Mouse (Mus musculus) CH12.LX (cell line): ENCODE data around the gene Vasp. TPM values are rescaled to one million over a fixed set of nuclear protein-coding genes. Genes with fewer than 3 reads are reported as not detected.
"Not testable (repeated sequence)": the region's sequence is repeated elsewhere in the genome, so short reads cannot be mapped to it uniquely, and the experiment has no call there.

Experiments used
- DNase-seq: peaks from one replicate; pipeline ENCODE4 v3.0.0-alpha.2; 2013; ENCODE audit errors: extremely low read depth
- H3K27ac ChIP-seq: 2 replicates; pipeline ENCODE4 v1.5.1; 2012; ENCODE audit warnings: low read depth, mild to moderate bottlenecking, control low read depth, moderate library complexity; ENCODE audit not compliant: insufficient read depth
- H3K27me3 ChIP-seq: replicated peaks from 2 replicates; pipeline ENCODE3; 2012; ENCODE audit warnings: inconsistent platforms
- H3K36me3 ChIP-seq, 2 experiments: replicated peaks in 1 of 2; 2 replicates each; pipeline versions ENCODE3 to v1.6.1; 2012; ENCODE audit warnings: inconsistent platforms in 1 of 2, low read length in 1 of 2, mild to moderate bottlenecking in 1 of 2, mixed read lengths in 1 of 2, moderate library complexity in 1 of 2; ENCODE audit not compliant: control insufficient read depth in 1 of 2, insufficient read depth in 1 of 2
- H3K4me1 ChIP-seq, 2 experiments: 2 replicates each; pipeline ENCODE4 v1.6.1; 2012; ENCODE audit warnings: inconsistent platforms in 1 of 2, moderate library complexity in 1 of 2; ENCODE audit not compliant: insufficient read depth in 2 of 2, control insufficient read depth in 1 of 2
- H3K4me2 ChIP-seq: 2 replicates; pipeline ENCODE4 v1.6.1; 2012; ENCODE audit warnings: low read depth, mild to moderate bottlenecking, control low read depth; ENCODE audit not compliant: poor library complexity, insufficient read depth, severe bottlenecking
- H3K4me3 ChIP-seq, 3 experiments: fragments of 150-350 bp in 1 of 3; sonication (generic) in 1 of 3; replicated peaks in 1 of 3; 2 replicates each; pipeline versions ENCODE3 to v1.5.1; 2011 to 2012; ENCODE audit warnings: low read depth in 2 of 3, low read length in 2 of 3, mild to moderate bottlenecking in 2 of 3, moderate library complexity in 2 of 3, control low read depth in 1 of 3, improper control_type of control experiment in 1 of 3, inconsistent platforms in 1 of 3, mixed read lengths in 1 of 3; ENCODE audit not compliant: poor library complexity in 1 of 3
- H3K79me2 ChIP-seq: replicated peaks from 2 replicates; pipeline ENCODE4 v1.6.1; 2012; ENCODE audit warnings: mild to moderate bottlenecking, moderate library complexity; ENCODE audit not compliant: control insufficient read depth, poor library complexity, insufficient read depth, severe bottlenecking; ENCODE audit errors: extremely low read depth
- H3K9ac ChIP-seq: 2 replicates; pipeline ENCODE4 v1.6.1; 2012; ENCODE audit warnings: low read depth, mild to moderate bottlenecking, control low read depth, moderate library complexity; ENCODE audit not compliant: insufficient read depth
- H3K9me3 ChIP-seq: replicated peaks from 2 replicates; pipeline ENCODE3; 2012; ENCODE audit warnings: low read length, inconsistent platforms, mixed read lengths
- CHD1 ChIP-seq: IDR thresholded peaks from 2 replicates; pipeline ENCODE4 v1.6.1; 2012; ENCODE audit warnings: low read depth, low read length, improper control_type of control experiment, inconsistent platforms
- CTCF ChIP-seq, 2 experiments: IDR thresholded peaks in 1 of 2; conservative IDR thresholded peaks in 1 of 2; 2 replicates each; pipeline ENCODE4 v1.5.1; 2011 to 2012; ENCODE audit warnings: low read depth in 2 of 2, low read length in 2 of 2, improper control_type of control experiment in 1 of 2, inconsistent platforms in 1 of 2, mild to moderate bottlenecking in 1 of 2, moderate library complexity in 1 of 2
- E2F4 ChIP-seq: IDR thresholded peaks from 2 replicates; pipeline ENCODE4 v1.6.1; 2011; ENCODE audit warnings: low read depth, low read length, improper control_type of control experiment; ENCODE audit not compliant: insufficient replicate concordance
- ELF1 ChIP-seq: IDR thresholded peaks from 2 replicates; pipeline ENCODE4 v1.6.1; 2014; ENCODE audit warnings: low read depth, mild to moderate bottlenecking, inconsistent platforms, low read length, improper control_type of control experiment
- EP300 ChIP-seq: IDR thresholded peaks from 2 replicates; pipeline ENCODE4 v1.6.1; 2011; ENCODE audit warnings: low read length, improper control_type of control experiment
- ETS1 ChIP-seq: conservative IDR thresholded peaks from 2 replicates; pipeline ENCODE4 v1.6.1; 2012; ENCODE audit warnings: low read depth, mild to moderate bottlenecking, inconsistent platforms, low read length, improper control_type of control experiment, moderate library complexity
- GABPA ChIP-seq: IDR thresholded peaks from 2 replicates; pipeline ENCODE4 v1.6.1; 2012; ENCODE audit warnings: low read depth, low read length, improper control_type of control experiment, inconsistent platforms; ENCODE audit not compliant: insufficient replicate concordance
- KAT2A ChIP-seq: IDR thresholded peaks from 2 replicates; pipeline ENCODE4 v1.6.1; 2012; ENCODE audit warnings: low read length, improper control_type of control experiment, inconsistent platforms; ENCODE audit not compliant: insufficient replicate concordance
- MAFK ChIP-seq: IDR thresholded peaks from 2 replicates; pipeline ENCODE4 v1.6.1; 2011; ENCODE audit warnings: low read length, improper control_type of control experiment; ENCODE audit not compliant: insufficient replicate concordance
- MAX ChIP-seq: IDR thresholded peaks from 2 replicates; pipeline ENCODE4 v1.6.1; 2011; ENCODE audit warnings: low read length, improper control_type of control experiment
- MAZ ChIP-seq: IDR thresholded peaks from 2 replicates; pipeline ENCODE4 v1.6.1; 2012; ENCODE audit warnings: low read depth, mild to moderate bottlenecking, inconsistent platforms, low read length, improper control_type of control experiment, moderate library complexity
- MEF2A ChIP-seq: IDR thresholded peaks from 2 replicates; pipeline ENCODE4 v1.6.1; 2014; ENCODE audit warnings: low read depth, mild to moderate bottlenecking, inconsistent platforms, low read length, improper control_type of control experiment, borderline replicate concordance
- MXI1 ChIP-seq: IDR thresholded peaks from 2 replicates; pipeline ENCODE4 v1.6.1; 2011; ENCODE audit warnings: mild to moderate bottlenecking, low read depth, low read length, improper control_type of control experiment
- NELFE ChIP-seq: IDR thresholded peaks from 2 replicates; pipeline ENCODE4 v1.6.1; 2011; ENCODE audit warnings: low read depth, low read length, improper control_type of control experiment
- NRF1 ChIP-seq: IDR thresholded peaks from 2 replicates; pipeline ENCODE4 v1.6.1; 2014; ENCODE audit warnings: low read depth, mild to moderate bottlenecking, inconsistent platforms, low read length, improper control_type of control experiment, moderate library complexity
- POLR2A ChIP-seq: IDR thresholded peaks from 2 replicates; pipeline ENCODE4 v1.6.1; 2011; ENCODE audit warnings: low read depth, mild to moderate bottlenecking, improper control_type of control experiment, low read length
- RAD21 ChIP-seq: IDR thresholded peaks from 2 replicates; pipeline ENCODE4 v1.6.1; 2011; ENCODE audit warnings: low read depth, mild to moderate bottlenecking, low read length, improper control_type of control experiment, moderate library complexity
- SIN3A ChIP-seq: IDR thresholded peaks from 2 replicates; pipeline ENCODE4 v1.6.1; 2012; ENCODE audit warnings: low read length, improper control_type of control experiment, inconsistent platforms
- SMC3 ChIP-seq: IDR thresholded peaks from 2 replicates; pipeline ENCODE4 v1.6.1; 2011; ENCODE audit warnings: low read depth, low read length, improper control_type of control experiment
- TBP ChIP-seq: conservative IDR thresholded peaks from 2 replicates; pipeline ENCODE4 v1.6.1; 2011; ENCODE audit warnings: low read depth, low read length, improper control_type of control experiment
- ZMIZ1 ChIP-seq: IDR thresholded peaks from 2 replicates; pipeline ENCODE4 v1.6.1; 2012; ENCODE audit warnings: low read depth, mild to moderate bottlenecking, inconsistent platforms, low read length, improper control_type of control experiment
- ZNF384 ChIP-seq: IDR thresholded peaks from 2 replicates; pipeline ENCODE4 v1.6.1; 2012; ENCODE audit warnings: low read depth, low read length, improper control_type of control experiment, inconsistent platforms
- dilution Hi-C: fragments of 300-500 bp; cut with MboI; formaldehyde crosslinking; loops from 2 replicates; pipeline ENCODE4 v1.14.3; 2020; ENCODE audit warnings: low sequenced_read_pairs; ENCODE audit not compliant: extremely low pct_unique_long_range_greater_than_20kb, extremely low pct_ligation_motif_present
- in situ Hi-C: fragments of 300-500 bp; cut with MboI; formaldehyde crosslinking; loops from 3 replicates; pipeline ENCODE4 v1.14.3; 2019; ENCODE audit warnings: low sequenced_read_pairs, low pct_ligation_motif_present, low pct_unique_long_range_greater_than_20kb, mixed read lengths
- polyA plus RNA-seq: library from polyadenylated mRNA; unstranded; fragments of >175 nt; gene quantifications from 2 replicates; pipeline ENCODE4 v1.2.1, GENCODE M21; 2012; ENCODE audit warnings: low read depth; ENCODE audit not compliant: insufficient read length
- total RNA-seq, 2 experiments: library from RNA; depleted of rRNA; stranded (reverse); fragments of 300-350 nt in 1 of 2; fragments of >200 nt in 1 of 2; gene quantifications; 2 replicates each; pipeline ENCODE4 v1.2.3; 2012 to 2014

Gene Vasp
- total and polyA plus RNA-seq, 3 experiments, result 114 to 191 (median 125) TPM

GRCm38 (mm10) chr7:19282385-19282784 lies 10.8 kb upstream of the Vasp start, which contains the start of gene Rtn2:
Rtn2 (plus strand) TSS chr7:19282624.
- peak within 1 kb of the TSS; percentile 12; the same call in 1 of the 2 replicates for H3K9ac ChIP-seq
- dilution Hi-C loops (no loop called here), in situ Hi-C loops (loop anchor here (5.0 kb wide), 1 partner anchor 100 kb away; no protein-coding TSS in a partner anchor)
- DNase-seq, result peak; percentile 81
- H3K4me2 ChIP-seq, result peak within 1 kb of the TSS; percentile 92
- no peaks in the 10 kb centered on the region for H3K36me3 ChIP-seq
- TF ChIP-seq ELF1 (no peak), MXI1 (no peak), POLR2A (no peak), ZNF384 (no peak), MAFK (no peak), MAZ (no peak), ZMIZ1 (no peak), MEF2A (no peak), NELFE (no peak), ETS1 (no peak), EP300 (no peak), GABPA (no peak), TBP (no peak), KAT2A (no peak), CHD1 (no peak), E2F4 (no peak), NRF1 (no peak)
- H3K27me3 ChIP-seq, result peaks cover 36% of the 10 kb centered on the region
- H3K79me2 ChIP-seq, result no peaks in the 10 kb centered on the region
- no peaks in the 10 kb centered on the region for H3K9me3 ChIP-seq
- H3K27ac ChIP-seq, result no peak within 1 kb of the TSS
- H3K4me1 ChIP-seq, result peaks cover 0 to 15% of the 10 kb centered on the region in 2 experiments; a peak in 3 of 4 replicates
- peak within 1 kb of the TSS in 2 of 3 experiments; percentile 26 to 58 for H3K4me3 ChIP-seq

GRCm38 (mm10) chr7:19281680-19282304 lies 10.2 kb upstream of the Vasp start:
- H3K27me3 ChIP-seq, result peaks cover 31% of the 10 kb centered on the region
- H3K9ac ChIP-seq, H3K36me3 ChIP-seq, H3K27ac ChIP-seq, H3K9me3 ChIP-seq, H3K79me2 ChIP-seq, dilution Hi-C loops: not testable (repeated sequence)
- DNase-seq, result peak; percentile 54
- peaks cover 2 to 20% of the 10 kb centered on the region in 2 experiments; a peak in 3 of 4 replicates for H3K4me1 ChIP-seq
- peak; percentile 32 to 64; a peak in 3 of 4 replicates for TF ChIP-seq CTCF (conservative IDR thresholded peaks at IDR 0.05 in 1 of 2, IDR thresholded peaks at IDR 0.05 in 1 of 2; ENCODE audit: low read depth in 2 of 2, low read length in 2 of 2)
- TF ChIP-seq SMC3, result peak; percentile 58
- TF ChIP-seq SIN3A, result peak; percentile 47; the same call in 1 of the 2 replicates
- peak; percentile 26; the same call in 1 of the 2 replicates for TF ChIP-seq MAX
- peak; percentile 56 for TF ChIP-seq RAD21
- H3K4me2 ChIP-seq, result 0 out of 2 replicates have a peak overlapping the region, but pooled peaks have one; percentile 92
- peak overlapping the region in 1 of 3 experiments; percentile 58 for H3K4me3 ChIP-seq
- in situ Hi-C loops, result loop anchor here (5.0 kb wide), 1 partner anchor 99 kb away; no protein-coding TSS in a partner anchor
